In genomic region chr5:24348128-24348527, GRCm38 (mm10) we compare ENCODE assay signal across 8 mouse cellular contexts. TPM values are rescaled to one million over a fixed set of nuclear protein-coding genes. Genes with fewer than 3 reads are reported as not detected.
DNase-seq lines count a peak whose midpoint lies in the region; ATAC-seq and TF ChIP-seq lines count a peak whose summit lies in the region.

No protein-coding gene starts in this region.

- peak overlapping the region; percentile 64 to 69 for H3K4me3 ChIP-seq in ES-E14 (ENCODE audit: insufficient read depth in 1 of 2, low read depth in 1 of 2, low read length in 2 of 2, poor library complexity in 1 of 2, severe bottlenecking in 1 of 2)
- H3K4me3 ChIP-seq in forebrain, embryonic 12.5 days (replicated peaks) = peak overlapping the region; percentile 53
- peak overlapping the region; percentile 48 for H3K4me3 ChIP-seq in hindbrain, embryonic 12.5 days

- WGBS in forebrain, embryonic 12.5 days = under 1% methylated on average over 41 of the region's 41 CpGs
- WGBS in hindbrain, embryonic 12.5 days = under 1% methylated on average over 40 of the region's 41 CpGs

- H3K9me3 ChIP-seq in ES-E14 (ENCODE audit: control insufficient read depth, insufficient read depth, low read depth, low read length) = no peaks in the 10 kb centered on the region
- no peaks in the 10 kb centered on the region for H3K9me3 ChIP-seq in forebrain, embryonic 12.5 days
- no peaks in the 10 kb centered on the region for H3K9me3 ChIP-seq in hindbrain, embryonic 12.5 days (replicated peaks)

- no peaks in the 10 kb centered on the region for H3K36me3 ChIP-seq in ES-E14 (ENCODE audit: control insufficient read depth, insufficient read depth, low read length, poor library complexity, severe bottlenecking)
- H3K36me3 ChIP-seq in forebrain, embryonic 12.5 days (replicated peaks) = no peaks in the 10 kb centered on the region
- no peaks in the 10 kb centered on the region for H3K36me3 ChIP-seq in hindbrain, embryonic 12.5 days

- DNase-seq in ES-E14 (ENCODE audit: low read depth, low spot score) = peak; percentile 84
- peak; percentile 54 to 57 for DNase-seq in layer of hippocampus, postnatal 36 days
- DNase-seq in lung, postnatal 25 days (ENCODE audit: low spot score) = peak; percentile 79
- peak; percentile 78 for DNase-seq in ovary, postnatal 36 days (ENCODE audit: low spot score)
- DNase-seq in thymus, postnatal 14 days = peak; percentile 99

- peaks cover 45% of the 10 kb centered on the region for H3K27me3 ChIP-seq in forebrain, embryonic 12.5 days
- H3K27me3 ChIP-seq in hindbrain, embryonic 12.5 days = peaks cover 26% of the 10 kb centered on the region

- peak; percentile 51; the same call in 1 of the 2 replicates for ATAC-seq in cerebellum, adult (ENCODE audit: insufficient number of reproducible peaks, low FRiP score, low TSS enrichment)
- peak; percentile 31 for ATAC-seq in forebrain, embryonic 12.5 days (ENCODE audit: low FRiP score)
- no peak for ATAC-seq in hindbrain, embryonic 12.5 days (ENCODE audit: low FRiP score)

- peak overlapping the region; percentile 25; the same call in 1 of the 2 replicates for H3K9ac ChIP-seq in ES-E14 (ENCODE audit: insufficient read depth, low read depth, low read length, poor library complexity, severe bottlenecking)
- peak overlapping the region; percentile 62 for H3K9ac ChIP-seq in forebrain, embryonic 12.5 days
- H3K9ac ChIP-seq in hindbrain, embryonic 12.5 days = peak overlapping the region; percentile 76

- H3K4me2 ChIP-seq in forebrain, embryonic 12.5 days = peak overlapping the region; percentile 99
- peak overlapping the region; percentile 98 for H3K4me2 ChIP-seq in hindbrain, embryonic 12.5 days (replicated peaks)

- in situ Hi-C loops in ES-E14 (cut with MboI; ENCODE audit: low sequenced_read_pairs in 2 of 2, unreplicated experiment in 2 of 2) = no loop called here

- no peak overlapping the region for H3K27ac ChIP-seq in ES-E14 (ENCODE audit: insufficient read depth, low read depth, low read length, poor library complexity, severe bottlenecking)
- H3K27ac ChIP-seq in forebrain, embryonic 12.5 days = peak overlapping the region; percentile 66; the same call in 1 of the 2 replicates
- peak overlapping the region; percentile 60 for H3K27ac ChIP-seq in hindbrain, embryonic 12.5 days

- peaks cover 2 to 31% of the 10 kb centered on the region in 2 experiments; a peak in 3 of 4 replicates for H3K4me1 ChIP-seq in ES-E14 (ENCODE audit: control insufficient read depth in 2 of 2, insufficient read depth in 2 of 2, low read length in 2 of 2, poor library complexity in 1 of 2)
- peaks cover 78% of the 10 kb centered on the region for H3K4me1 ChIP-seq in forebrain, embryonic 12.5 days
- H3K4me1 ChIP-seq in hindbrain, embryonic 12.5 days = peaks cover 79% of the 10 kb centered on the region

TF ChIP-seq in ES-E14, 5 proteins besides CTCF, POLR2A, EP300 and RAD21:
- TF ChIP-seq CHD2 (IDR thresholded peaks at IDR 0.05; ENCODE audit: low read depth, low read length) = no peak
- 0 out of 2 replicates have a peak, but pooled peaks have one; percentile 22 for TF ChIP-seq HCFC1 (IDR thresholded peaks at IDR 0.05; ENCODE audit: borderline replicate concordance, insufficient read depth, low read length)

RNA-seq across cellular contexts. Expression of gene Kcnh2, which starts 3.3 kb away (rescaled TPM):
- total RNA-seq in ES-E14 (2012; rRNA removed) = 6.5 and 7.7 TPM in 2 replicates
- polyA plus RNA-seq in forebrain, embryonic 12.5 days (2016; fragmentation: Nextera tagmentation; extraction: Ambion mirVana) = 9.8 and 10.1 TPM in 2 replicates
- polyA plus RNA-seq in hindbrain, embryonic 12.5 days (2016; fragmentation: Nextera tagmentation; extraction: Ambion mirVana) = 14.6 and 17.4 TPM in 2 replicates
- 10 to 100 TPM; 21.3 to 23.7 TPM for total RNA-seq in layer of hippocampus, postnatal 36 days (2021)

RNA-seq across cellular contexts. Expression of gene Nos3, which starts 16.5 kb away (rescaled TPM):
- total RNA-seq in ES-E14 (2012; rRNA removed) = 2.2 and 5.8 TPM in 2 replicates
- 7.1 and 7.2 TPM in 2 replicates for polyA plus RNA-seq in forebrain, embryonic 12.5 days (2016; fragmentation: Nextera tagmentation; extraction: Ambion mirVana)
- polyA plus RNA-seq in hindbrain, embryonic 12.5 days (2016; fragmentation: Nextera tagmentation; extraction: Ambion mirVana) = 8.8 and 9.0 TPM in 2 replicates
- total RNA-seq in layer of hippocampus, postnatal 36 days (2021) = 1 to 10 TPM; 6.1 to 6.4 TPM

RNA-seq across cellular contexts. Expression of gene Atg9b, which starts 43.8 kb away (rescaled TPM):
- total RNA-seq in ES-E14 (2012; rRNA removed) = 3.7 and 8.2 TPM in 2 replicates
- polyA plus RNA-seq in forebrain, embryonic 12.5 days (2016; fragmentation: Nextera tagmentation; extraction: Ambion mirVana) = 0.34 and 0.53 TPM in 2 replicates
- polyA plus RNA-seq in hindbrain, embryonic 12.5 days (2016; fragmentation: Nextera tagmentation; extraction: Ambion mirVana) = 0.35 and 0.46 TPM in 2 replicates
- 1 to 10 TPM; 3.0 to 4.2 TPM for total RNA-seq in layer of hippocampus, postnatal 36 days (2021)

RNA-seq across cellular contexts. Expression of gene Abcb8, which starts 45.3 kb away (rescaled TPM):
- total RNA-seq in ES-E14 (2012; rRNA removed) = 46.5 and 70.5 TPM in 2 replicates
- 43.6 and 47.4 TPM in 2 replicates for polyA plus RNA-seq in forebrain, embryonic 12.5 days (2016; fragmentation: Nextera tagmentation; extraction: Ambion mirVana)
- polyA plus RNA-seq in hindbrain, embryonic 12.5 days (2016; fragmentation: Nextera tagmentation; extraction: Ambion mirVana) = 38.7 and 43.5 TPM in 2 replicates
- total RNA-seq in layer of hippocampus, postnatal 36 days (2021) = 10 to 100 TPM; 51.9 to 58.7 TPM

Comparison
In these comparisons a context has a peak if more than half of its experiments do, and no peak if none do; other contexts are left out.
1. H3K9ac ChIP-seq: peak in every context shown above with its lines; median percentile 76 in hindbrain, embryonic 12.5 days; 62 in forebrain, embryonic 12.5 days; 25 in ES-E14.